Mouse (Mus musculus) spleen, postnatal 4 days (tissue): ENCODE measurements around the gene Cyp2d22.

Source experiments
- DNase-seq, 2 experiments: peaks; one replicate each; pipeline ENCODE4 v3.0.0; 2022; ENCODE audit warnings: low spot score in 2 of 2

Gene Cyp2d22

GRCm38 (mm10) chr15:82346580-82347302, 33.3 kb downstream of the Cyp2d22 start:
- no peak for DNase-seq

- peak; percentile 97 to 98 for DNase-seq
Measured at GRCm38 (mm10) chr15:82345820-82346470, 34.1 kb downstream of the Cyp2d22 start.

- peak in 1 of 2 experiments; percentile 60 for DNase-seq
Measured at GRCm38 (mm10) chr15:82344971-82345370, 35.1 kb downstream of the Cyp2d22 start.

GRCm38 (mm10) chr15:82343368-82344287, 36.4 kb downstream of the Cyp2d22 start:
- DNase-seq, result peak in 1 of 2 experiments; percentile 72

GRCm38 (mm10) chr15:82342543-82342935, 37.5 kb downstream of the Cyp2d22 start:
- DNase-seq, result peak in 1 of 2 experiments; percentile 74

GRCm38 (mm10) chr15:82341675-82342542, 38.2 kb downstream of the Cyp2d22 start:
- DNase-seq, result peak; percentile 79 to 82

GRCm38 (mm10) chr15:82341036-82341501, 39.0 kb downstream of the Cyp2d22 start:
- DNase-seq, result peak; percentile 83 to 91

GRCm38 (mm10) chr15:82340414-82341035, 39.5 kb downstream of the Cyp2d22 start:
- DNase-seq, result peak; percentile 55 to 77

GRCm38 (mm10) chr15:82339634-82340254, 40.3 kb downstream of the Cyp2d22 start:
- peak in 1 of 2 experiments; percentile 67 for DNase-seq

- peak in 1 of 2 experiments; percentile 71 for DNase-seq
Measured at GRCm38 (mm10) chr15:82339150-82339549, 40.9 kb downstream of the Cyp2d22 start.

GRCm38 (mm10) chr15:82338593-82339112, 41.4 kb downstream of the Cyp2d22 start, which contains the start of the genes Naga, Pheta2 and Smdt1:
Gene Naga (minus strand): TSS chr15:82338925.
Gene Pheta2 (plus strand): TSS chr15:82338942.
Gene Smdt1 (plus strand): TSS chr15:82338959.
- peak; percentile 97 for DNase-seq

GRCm38 (mm10) chr15:82337875-82338274, 42.2 kb downstream of the Cyp2d22 start:
- no peak for DNase-seq

GRCm38 (mm10) chr15:82336629-82337028, 43.4 kb downstream of the Cyp2d22 start:
- DNase-seq, result no peak

- no peak for DNase-seq
Measured at GRCm38 (mm10) chr15:82335194-82335593, 44.9 kb downstream of the Cyp2d22 start.

GRCm38 (mm10) chr15:82325382-82325781, 54.7 kb downstream of the Cyp2d22 start:
- no peak for DNase-seq

- DNase-seq, result no peak
Measured at GRCm38 (mm10) chr15:82322195-82322594, 57.9 kb downstream of the Cyp2d22 start.
